Mouse (Mus musculus) T-cell, adult 2 months (primary cell): ENCODE results near the gene Ppp1r13b.
"Not testable (repeated sequence)": the region's sequence is repeated elsewhere in the genome, so short reads cannot be mapped to it uniquely, and the experiment has no call there.

Experiments used
- DNase-seq: peaks from one replicate; pipeline ENCODE4 v3.0.0; 2022; ENCODE audit warnings: low spot score

Gene Ppp1r13b

GRCm38 (mm10) chr12:111907970-111908681 lies at the start of gene Ppp1r13b:
TSS of gene Ppp1r13b (minus strand) at chr12:111908110.
- peak; percentile 91 for DNase-seq

- no peak for DNase-seq
Observed at GRCm38 (mm10) chr12:111956173-111956572, 48.3 kb upstream of the Ppp1r13b start.

- no peak for DNase-seq
Observed at GRCm38 (mm10) chr12:111951701-111952100, 43.8 kb upstream of the Ppp1r13b start.

- DNase-seq, result no peak
Observed at GRCm38 (mm10) chr12:111950486-111950885, 42.6 kb upstream of the Ppp1r13b start.

DNA sequence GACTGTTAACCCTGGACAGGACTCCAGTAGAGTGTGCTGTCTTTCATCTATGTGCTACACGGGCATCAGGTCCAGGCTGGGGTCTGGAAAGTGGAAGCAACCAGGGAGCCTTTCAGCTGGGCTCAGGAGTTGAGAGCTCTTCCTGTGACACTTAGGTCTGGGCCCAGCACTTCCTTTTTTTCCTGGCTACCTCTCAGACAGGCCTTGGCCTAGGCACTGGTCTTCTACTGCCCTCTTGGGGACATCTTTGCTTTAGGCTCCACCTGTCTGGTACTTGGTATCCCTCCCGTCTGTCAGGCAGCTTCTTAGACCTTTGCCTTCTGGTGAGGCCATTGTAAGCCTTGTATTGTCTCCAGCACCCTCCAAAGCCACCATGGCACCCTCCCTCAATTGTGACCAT lies 38.8 kb upstream of the Ppp1r13b start:
- DNase-seq, result peak; percentile 64

DNA sequence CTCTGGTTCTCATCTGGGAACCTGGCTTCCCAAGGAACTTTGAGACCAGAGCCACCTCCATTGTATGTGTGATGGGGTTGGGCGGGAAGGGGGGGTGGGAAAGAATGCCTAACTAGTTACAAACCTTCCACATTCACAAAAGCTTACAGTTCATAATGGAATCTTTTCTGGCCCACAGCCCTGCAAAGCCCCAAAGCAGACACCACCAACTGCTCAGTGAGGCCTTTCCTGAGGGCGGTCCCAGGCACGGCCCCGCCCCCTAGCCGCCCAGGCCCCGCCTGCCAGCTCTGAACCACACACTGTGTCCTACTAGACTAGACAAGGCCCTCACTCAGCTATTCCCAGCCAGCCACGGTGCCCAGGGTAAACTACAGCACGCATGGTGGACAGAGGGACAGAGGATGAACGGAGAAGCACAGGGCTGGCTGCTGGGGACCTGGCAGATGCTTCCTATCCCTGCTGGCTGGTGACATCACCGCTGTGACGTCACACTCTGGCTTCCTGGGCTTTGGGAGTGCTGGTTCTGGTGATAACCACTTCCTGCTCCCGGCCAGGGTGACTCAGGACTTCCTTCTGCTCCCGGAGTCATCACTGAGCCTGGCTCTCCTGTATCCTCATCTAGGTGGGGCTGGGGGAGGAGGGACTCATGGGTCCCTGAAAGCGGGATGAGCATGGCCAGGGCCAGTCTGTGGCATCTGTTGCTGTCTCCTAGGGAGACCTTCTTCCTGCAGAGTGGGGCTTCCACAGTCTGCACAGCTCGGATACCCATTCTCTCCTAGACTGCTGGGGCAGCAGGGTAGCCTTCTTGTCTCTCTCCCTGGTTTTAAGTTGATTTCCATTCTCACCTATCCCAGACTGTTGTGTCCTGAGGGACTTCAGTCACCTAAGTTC lies 38.1 kb upstream of the Ppp1r13b start:
- DNase-seq, result peak; percentile 10

DNA sequence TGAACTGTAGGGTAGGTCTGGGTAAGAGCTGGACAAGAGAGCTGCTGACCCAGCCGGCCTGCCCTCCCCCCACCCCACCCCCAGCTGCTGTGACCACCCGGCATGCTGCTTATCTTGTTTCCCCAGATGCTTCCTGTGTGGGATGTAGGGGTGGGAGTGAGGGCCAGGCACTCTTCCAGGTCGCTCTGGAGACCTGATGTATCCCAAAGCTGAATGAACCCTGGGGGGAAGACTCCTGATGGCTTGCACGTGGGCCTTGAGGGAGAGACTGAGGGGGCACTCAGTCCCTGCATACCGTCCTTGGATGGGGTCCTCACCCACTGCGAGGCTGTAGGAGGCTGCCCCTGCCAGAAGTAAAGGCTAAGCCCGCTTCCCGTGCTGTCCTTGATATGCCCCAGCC lies 37.2 kb upstream of the Ppp1r13b start:
- DNase-seq, result no peak

DNA sequence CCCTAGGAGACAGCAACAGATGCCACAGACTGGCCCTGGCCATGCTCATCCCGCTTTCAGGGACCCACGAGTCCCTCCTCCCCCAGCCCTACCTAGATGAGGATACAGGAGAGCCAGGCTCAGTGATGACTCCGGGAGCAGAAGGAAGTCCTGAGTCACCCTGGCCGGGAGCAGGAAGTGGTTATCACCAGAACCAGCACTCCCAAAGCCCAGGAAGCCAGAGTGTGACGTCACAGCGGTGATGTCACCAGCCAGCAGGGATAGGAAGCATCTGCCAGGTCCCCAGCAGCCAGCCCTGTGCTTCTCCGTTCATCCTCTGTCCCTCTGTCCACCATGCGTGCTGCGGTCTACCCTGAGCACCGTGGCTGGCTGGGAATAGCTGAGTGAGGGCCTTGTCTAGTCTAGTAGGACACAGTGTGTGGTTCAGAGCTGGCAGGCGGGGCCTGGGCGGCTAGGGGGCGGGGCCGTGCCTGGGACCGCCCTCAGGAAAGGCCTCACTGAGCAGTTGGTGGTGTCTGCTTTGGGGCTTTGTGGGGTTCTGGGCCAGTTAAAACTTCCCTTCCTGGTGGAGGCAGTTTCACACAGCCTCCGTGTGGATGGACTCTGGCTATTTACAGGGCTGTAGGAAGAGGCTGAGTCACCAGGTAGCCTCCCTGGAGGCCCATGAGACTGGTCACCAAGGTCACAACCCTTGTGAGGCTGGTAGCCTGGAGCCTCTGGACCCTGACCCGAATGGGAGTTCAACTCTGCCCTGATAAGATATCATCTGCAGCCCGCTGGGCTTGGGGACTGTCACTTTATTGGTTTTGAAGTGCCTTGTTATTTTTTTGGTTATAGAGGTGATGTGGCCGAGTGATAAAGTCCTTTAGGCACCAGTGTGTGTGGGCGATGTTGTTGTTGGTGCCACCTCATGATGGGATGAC lies 36.4 kb upstream of the Ppp1r13b start:
- not testable (repeated sequence) for DNase-seq

DNA sequence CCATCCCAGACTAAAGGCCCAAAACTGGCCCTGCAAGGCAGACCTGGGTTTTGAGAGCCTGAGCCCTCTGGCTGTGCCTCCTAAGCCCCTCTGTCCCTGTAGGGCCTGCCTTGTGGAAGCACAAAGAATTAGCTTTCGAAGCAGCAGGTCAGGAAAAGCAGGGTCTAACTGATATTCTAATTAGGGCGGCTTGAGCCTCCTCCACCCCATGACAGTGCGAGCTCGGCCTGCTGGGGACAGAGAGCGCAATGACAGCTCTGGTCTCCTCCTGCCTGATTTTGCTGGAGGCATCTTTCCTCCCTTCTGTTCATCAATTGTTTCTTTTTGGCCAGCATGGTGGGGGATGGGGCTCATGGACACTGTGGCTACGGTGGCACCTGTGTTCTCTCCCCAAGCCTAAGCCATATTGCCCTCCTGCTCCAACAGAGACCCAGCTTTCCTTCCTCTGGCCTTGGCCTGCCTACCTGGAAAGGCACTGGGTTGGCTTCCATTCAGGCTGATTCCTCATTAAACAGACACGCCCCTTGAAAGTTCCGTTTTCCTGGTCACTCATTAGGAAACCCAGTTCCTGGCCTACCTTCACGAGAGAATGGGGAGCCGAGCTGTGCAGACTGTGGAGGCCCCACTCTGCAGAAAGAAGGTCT lies 35.6 kb upstream of the Ppp1r13b start:
- no peak for DNase-seq

GRCm38 (mm10) chr12:111938623-111939177 lies 30.8 kb upstream of the Ppp1r13b start:
- DNase-seq, result no peak

DNA sequence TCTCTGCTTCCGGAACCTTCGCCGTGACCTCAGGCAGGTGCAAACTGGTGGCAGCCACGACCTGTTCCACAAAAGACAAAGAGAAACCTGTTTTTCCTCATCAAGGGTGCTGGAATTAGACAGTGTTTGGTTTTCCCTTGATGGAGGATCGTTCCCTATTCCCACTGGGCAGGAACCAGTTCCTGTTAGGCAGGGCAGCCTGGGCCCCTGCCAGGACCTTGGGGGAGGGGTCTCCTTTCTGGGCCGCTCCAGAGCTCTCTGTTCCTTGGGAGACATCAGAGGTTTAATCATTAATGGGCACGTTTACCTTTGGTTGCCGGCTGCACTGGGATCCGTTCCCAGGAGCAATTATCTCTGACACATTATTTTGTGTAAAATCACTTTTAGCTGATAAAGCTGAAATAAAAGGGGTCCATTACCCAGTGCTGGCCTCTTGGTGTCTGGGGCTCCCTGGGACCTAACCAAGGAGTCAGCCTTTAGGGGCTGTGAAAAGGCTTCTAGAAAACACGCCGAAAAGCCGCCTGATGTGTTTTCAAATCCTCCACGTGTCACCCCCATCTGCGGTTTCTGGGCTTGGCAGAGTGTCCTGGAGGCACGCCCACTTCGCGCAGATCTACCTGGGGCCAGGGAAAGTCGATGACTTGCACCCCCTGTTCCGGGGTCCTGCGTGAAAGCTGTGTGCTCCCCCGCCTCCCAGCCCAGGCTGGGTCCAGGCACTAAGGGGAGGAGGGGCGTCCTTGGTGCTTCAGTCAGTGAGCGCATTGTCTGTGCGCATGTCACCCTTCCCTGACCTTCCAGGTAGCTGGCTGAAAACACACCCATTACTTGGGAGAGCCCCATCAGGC lies 29.0 kb upstream of the Ppp1r13b start:
- DNase-seq, result no peak

DNA sequence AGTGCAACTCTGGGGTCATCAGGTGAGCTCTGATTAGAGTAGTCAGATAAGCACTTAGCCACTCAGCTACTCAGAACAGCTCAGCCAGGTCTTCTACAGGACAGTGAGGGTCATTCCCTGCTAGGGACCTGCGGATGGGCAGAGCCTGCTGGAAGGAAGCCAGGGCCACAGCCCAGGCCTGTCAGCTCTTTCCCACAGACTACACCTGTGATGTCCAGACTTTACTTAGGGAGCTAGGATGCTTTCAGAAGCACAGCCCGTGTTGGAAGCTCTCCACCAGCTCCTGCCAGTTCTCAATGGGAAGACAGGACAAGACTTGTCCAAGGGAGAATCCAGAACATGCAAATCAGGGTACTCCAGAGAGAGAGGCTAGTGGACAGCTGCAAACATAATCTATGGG lies 26.1 kb upstream of the Ppp1r13b start:
- DNase-seq, result no peak

- no peak for DNase-seq
Observed at GRCm38 (mm10) chr12:111933032-111933704, 25.3 kb upstream of the Ppp1r13b start.

- DNase-seq, result no peak
Observed at GRCm38 (mm10) chr12:111932513-111932912, 24.6 kb upstream of the Ppp1r13b start.

DNA sequence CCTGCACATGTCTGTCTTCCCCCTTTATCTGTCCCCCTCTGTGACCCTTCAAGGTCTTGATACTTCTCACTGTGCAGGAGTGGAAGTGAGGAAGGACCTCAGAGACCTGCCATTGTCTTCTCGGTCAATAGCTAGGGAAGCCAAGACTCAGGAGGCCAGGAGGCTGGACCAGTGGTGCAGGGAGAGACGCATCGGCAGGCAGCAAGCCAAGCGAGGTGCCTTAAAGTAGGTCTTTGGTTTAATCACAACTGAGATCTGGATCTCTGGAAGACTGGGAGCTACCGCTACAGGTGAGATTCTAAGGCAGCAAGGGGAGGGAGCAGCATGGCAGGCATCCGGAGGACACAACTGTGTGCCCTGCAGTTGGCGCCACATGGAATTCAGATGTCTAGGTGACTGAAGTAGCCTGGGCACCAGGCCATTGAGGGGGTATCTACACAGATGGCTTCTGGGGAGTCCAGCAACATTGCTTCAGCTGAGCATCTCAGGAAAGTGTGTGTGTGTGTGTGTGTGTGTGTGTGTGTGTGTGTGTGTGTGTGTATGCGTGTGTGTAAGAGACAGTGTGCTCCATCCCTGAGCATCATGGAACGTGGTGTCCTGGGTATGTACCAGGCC lies 23.6 kb upstream of the Ppp1r13b start:
- DNase-seq, result no peak

DNA sequence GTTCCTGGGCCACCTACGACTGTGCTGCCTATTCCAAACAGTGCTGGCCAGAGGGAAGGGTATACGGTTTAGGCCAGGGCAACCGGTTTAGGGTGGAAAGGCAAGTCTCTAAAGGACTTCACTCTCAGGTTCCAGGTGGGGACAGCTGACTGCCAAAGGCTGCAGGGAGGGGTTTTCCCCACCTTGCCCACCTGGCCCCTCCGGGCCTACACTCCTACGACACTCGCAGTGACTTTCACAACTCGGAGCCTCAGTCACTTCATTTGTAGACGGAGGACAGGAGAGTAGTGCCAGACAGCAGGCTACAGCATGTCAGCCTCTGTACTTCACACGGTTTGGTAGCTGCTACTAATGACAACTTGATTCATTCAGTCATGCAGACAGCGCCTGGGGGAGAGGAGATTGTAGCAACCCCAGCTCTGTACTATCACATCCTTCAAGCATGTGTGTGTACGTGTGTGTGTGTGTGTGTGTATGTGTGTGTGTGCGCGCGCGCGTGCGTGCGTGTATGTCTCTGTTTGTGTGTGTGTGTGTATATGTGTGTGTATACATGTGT lies 20.6 kb upstream of the Ppp1r13b start:
- DNase-seq, result no peak

GRCm38 (mm10) chr12:111927338-111927737 lies 19.4 kb upstream of the Ppp1r13b start:
- no peak for DNase-seq

DNA sequence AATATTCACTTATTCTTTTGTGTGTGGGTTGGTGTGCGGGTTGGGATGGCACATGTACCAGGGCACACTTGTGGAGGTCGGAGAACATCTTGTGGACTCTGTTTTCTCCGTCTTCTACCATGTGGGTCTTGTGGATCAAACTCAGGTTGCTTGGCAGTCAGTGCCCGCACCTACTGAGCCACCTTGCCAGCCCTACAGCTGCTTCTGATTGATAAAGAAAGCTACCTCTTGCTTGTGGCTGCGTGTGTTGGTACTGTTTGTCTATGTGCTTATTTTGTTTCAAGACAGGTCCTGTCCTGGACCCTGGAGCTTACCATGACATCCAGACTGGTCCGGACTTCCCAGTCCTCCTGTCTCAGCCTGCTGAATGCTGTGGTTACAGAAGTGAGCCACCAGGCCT lies 15.2 kb upstream of the Ppp1r13b start:
- DNase-seq, result no peak

GRCm38 (mm10) chr12:111920046-111920445 lies 12.1 kb upstream of the Ppp1r13b start:
- no peak for DNase-seq
